10 mouse cellular contexts compared by ENCODE assay signal in genomic region chr3:53043206-53043780, GRCm38 (mm10). TPM values are rescaled to one million over a fixed set of nuclear protein-coding genes. Genes with fewer than 3 reads are reported as not detected.
DNase-seq lines count a peak whose midpoint lies in the region; ATAC-seq lines count a peak whose summit lies in the region.
"Had no signal": no experiment of that assay in that cellular context is flagged by ENCODE, and none has a peak within 500 bp of the region (broad histone marks: within the 10 kb centered on the region; RNA-seq: fewer than 3 reads in every experiment).

No protein-coding gene starts in this region.

- H3K27me3 ChIP-seq in midbrain, embryonic 10.5 days (ENCODE audit: low read depth, poor library complexity, severe bottlenecking) = peaks cover 36% of the 10 kb centered on the region
- no peaks in the 10 kb centered on the region; the same call in 1 of the 2 replicates for H3K27me3 ChIP-seq in midbrain, embryonic 11.5 days (ENCODE audit: control insufficient read depth, insufficient read depth, low read length)
- H3K27me3 ChIP-seq in limb, embryonic 11.5 days (ENCODE audit: control insufficient read depth, insufficient read depth, low read length) = no peaks in the 10 kb centered on the region
- H3K27me3 ChIP-seq in stomach, embryonic 16.5 days (ENCODE audit: control insufficient read depth, insufficient read depth, low read length) = no peaks in the 10 kb centered on the region

- no peaks in the 10 kb centered on the region for H3K9me3 ChIP-seq in midbrain, embryonic 10.5 days (replicated peaks)
- no peaks in the 10 kb centered on the region for H3K9me3 ChIP-seq in midbrain, embryonic 11.5 days (ENCODE audit: control insufficient read depth, low read length)
- no peaks in the 10 kb centered on the region for H3K9me3 ChIP-seq in limb, embryonic 11.5 days (ENCODE audit: control insufficient read depth, low read length)
- no peaks in the 10 kb centered on the region for H3K9me3 ChIP-seq in stomach, embryonic 16.5 days (replicated peaks; ENCODE audit: control insufficient read depth, low read length)

- H3K4me3 ChIP-seq in midbrain, embryonic 10.5 days = peak overlapping the region; percentile 14; the same call in 1 of the 2 replicates
- H3K4me3 ChIP-seq in midbrain, embryonic 11.5 days (ENCODE audit: low read depth, low read length) = no peak overlapping the region
- H3K4me3 ChIP-seq in limb, embryonic 11.5 days (ENCODE audit: low read depth, low read length) = peak overlapping the region; percentile 5; the same call in 1 of the 2 replicates
- H3K4me3 ChIP-seq in stomach, embryonic 16.5 days (replicated peaks; ENCODE audit: low read length) = peak overlapping the region; percentile 78; the same call in 1 of the 2 replicates

- no peak overlapping the region for H3K9ac ChIP-seq in midbrain, embryonic 11.5 days (ENCODE audit: low read length)
- H3K9ac ChIP-seq in limb, embryonic 11.5 days (ENCODE audit: low read length) = no peak overlapping the region
- H3K9ac ChIP-seq in stomach, embryonic 16.5 days (ENCODE audit: low read length) = no peak overlapping the region

- DNase-seq in heart, adult 11 months = peak; percentile 89
- DNase-seq in heart, adult 18-20 months = no peak
- no peak for DNase-seq in midbrain, embryonic 10.5 days (ENCODE audit: low spot score)
- no peak for DNase-seq in midbrain, embryonic 11.5 days (ENCODE audit: low spot score, missing footprints)
- no peak for DNase-seq in limb, embryonic 11.5 days (ENCODE audit: low spot score)
- DNase-seq in gastrocnemius, postnatal 25 days = no peak
- DNase-seq in frontal cortex, postnatal 25 days (ENCODE audit: low spot score in 2 of 2) = no peak
- DNase-seq: kidney, adult 8-10 months had no signal

- H3K27ac ChIP-seq in midbrain, embryonic 10.5 days (replicated peaks) = no peak overlapping the region
- H3K27ac ChIP-seq in midbrain, embryonic 11.5 days (ENCODE audit: low read depth, low read length) = no peak overlapping the region
- no peak overlapping the region for H3K27ac ChIP-seq in limb, embryonic 11.5 days (replicated peaks; ENCODE audit: low read depth, low read length)
- H3K27ac ChIP-seq in stomach, embryonic 16.5 days (ENCODE audit: low read length) = no peak overlapping the region
- H3K27ac ChIP-seq: macrophage had no signal

- ATAC-seq in midbrain, embryonic 11.5 days (ENCODE audit: low FRiP score) = no peak
- no peak for ATAC-seq in limb, embryonic 11.5 days (ENCODE audit: insufficient number of reproducible peaks, low FRiP score, low TSS enrichment, low read depth)
- ATAC-seq in stomach, embryonic 16.5 days (ENCODE audit: insufficient read depth, low FRiP score) = no peak

- 94% methylated on average over 13 of the region's 13 CpGs for WGBS in midbrain, embryonic 10.5 days
- WGBS in midbrain, embryonic 11.5 days = 94% methylated on average over 13 of the region's 13 CpGs
- 86% methylated on average over 13 of the region's 13 CpGs for WGBS in limb, embryonic 11.5 days
- 91% methylated on average over 13 of the region's 13 CpGs for WGBS in stomach, embryonic 16.5 days

- H3K4me1 ChIP-seq in midbrain, embryonic 10.5 days = peaks cover 37% of the 10 kb centered on the region
- H3K4me1 ChIP-seq in midbrain, embryonic 11.5 days (ENCODE audit: control insufficient read depth, insufficient read depth, low read length) = peaks cover 9% of the 10 kb centered on the region
- H3K4me1 ChIP-seq in limb, embryonic 11.5 days (ENCODE audit: control insufficient read depth, insufficient read depth, low read length) = peaks cover 11% of the 10 kb centered on the region
- peaks cover 9% of the 10 kb centered on the region for H3K4me1 ChIP-seq in stomach, embryonic 16.5 days (ENCODE audit: control insufficient read depth, insufficient read depth, low read length)

- no peak overlapping the region for H3K4me2 ChIP-seq in midbrain, embryonic 11.5 days
- H3K4me2 ChIP-seq in limb, embryonic 11.5 days (ENCODE audit: low read depth, severe bottlenecking) = peak overlapping the region; percentile 31
- H3K4me2 ChIP-seq in stomach, embryonic 16.5 days (ENCODE audit: low read depth, low read length) = peak overlapping the region; percentile 74

- H3K36me3 ChIP-seq in midbrain, embryonic 10.5 days = peaks cover 6% of the 10 kb centered on the region
- no peaks in the 10 kb centered on the region for H3K36me3 ChIP-seq in midbrain, embryonic 11.5 days (ENCODE audit: control insufficient read depth, insufficient read depth, low read length)
- H3K36me3 ChIP-seq in limb, embryonic 11.5 days (ENCODE audit: control insufficient read depth, insufficient read depth, low read length) = no peaks in the 10 kb centered on the region
- H3K36me3 ChIP-seq in stomach, embryonic 16.5 days (ENCODE audit: control insufficient read depth, insufficient read depth, low read length) = no peaks in the 10 kb centered on the region

RNA-seq across cellular contexts. Expression of gene Lhfp, which starts 2.0 kb away (rescaled TPM):
- 10 to 100 TPM; 42.5 to 44.2 TPM for total RNA-seq in heart, adult 18-20 months (2021)
- 43.5 and 52.9 TPM in 2 replicates for polyA plus RNA-seq in midbrain, embryonic 10.5 days (2016; fragmentation: Nextera tagmentation; extraction: Ambion mirVana)
- polyA plus RNA-seq in midbrain, embryonic 11.5 days (2014; fragmentation: Nextera tagmentation; extraction: Ambion mirVana) = 44.6 and 49.8 TPM in 2 replicates
- 61.0 and 61.7 TPM in 2 replicates for polyA plus RNA-seq in limb, embryonic 11.5 days (2014; fragmentation: Nextera tagmentation; extraction: Ambion mirVana)
- polyA plus RNA-seq in stomach, embryonic 16.5 days (2015; fragmentation: Nextera tagmentation; extraction: Ambion mirVana) = 51.2 and 59.9 TPM in 2 replicates
- 10 to 100 TPM; 13.9 to 15.4 TPM for total RNA-seq in gastrocnemius, postnatal 25 days (2021)

RNA-seq across cellular contexts. Expression of gene Cog6, which starts 26.3 kb away (rescaled TPM):
- 10 to 100 TPM; 52.9 to 57.5 TPM for total RNA-seq in heart, adult 18-20 months (2021)
- polyA plus RNA-seq in midbrain, embryonic 10.5 days (2016; fragmentation: Nextera tagmentation; extraction: Ambion mirVana) = 38.9 and 45.7 TPM in 2 replicates
- polyA plus RNA-seq in midbrain, embryonic 11.5 days (2014; fragmentation: Nextera tagmentation; extraction: Ambion mirVana) = 50.7 and 58.1 TPM in 2 replicates
- polyA plus RNA-seq in limb, embryonic 11.5 days (2014; fragmentation: Nextera tagmentation; extraction: Ambion mirVana) = 46.7 and 48.8 TPM in 2 replicates
- polyA plus RNA-seq in stomach, embryonic 16.5 days (2015; fragmentation: Nextera tagmentation; extraction: Ambion mirVana) = 46.8 and 48.5 TPM in 2 replicates
- total RNA-seq in gastrocnemius, postnatal 25 days (2021) = 10 to 100 TPM; 29.2 to 33.0 TPM
